Comparison of ENCODE assay signal across 19 mouse cellular contexts in the genomic region with DNA sequence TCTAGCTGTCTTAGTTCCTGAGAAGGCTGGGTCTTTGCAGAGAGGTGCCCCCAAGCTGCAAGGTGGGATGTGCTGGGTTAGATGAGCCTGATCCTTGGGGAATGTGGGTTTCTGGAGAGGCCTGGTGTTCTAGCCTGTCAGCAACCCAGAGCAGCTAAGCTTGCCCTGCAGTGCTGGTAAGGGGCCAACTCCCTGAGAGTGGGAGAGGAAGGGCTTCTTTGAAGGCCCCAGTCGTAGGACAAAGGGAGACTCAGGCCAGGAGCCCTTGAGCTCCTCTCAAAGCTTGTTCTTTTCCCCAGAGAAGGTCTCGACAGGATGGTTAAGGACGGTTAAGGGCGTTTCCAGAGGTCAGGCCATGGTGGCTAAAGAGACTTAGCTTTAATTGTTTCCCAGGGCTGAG. TPM values are rescaled to one million over a fixed set of nuclear protein-coding genes. Genes with fewer than 3 reads are reported as not detected.
A peak's percentile ranks its signal among the peaks of the same experiment; 100 is the strongest.
DNase-seq lines count a peak whose midpoint lies in the region; ATAC-seq and TF ChIP-seq lines count a peak whose summit lies in the region.
"Had no signal": no experiment of that assay in that cellular context is flagged by ENCODE, and none has a peak within 500 bp of the region (broad histone marks: within the 10 kb centered on the region; RNA-seq: fewer than 3 reads in every experiment).

No protein-coding gene starts in this region.

- H3K4me3 ChIP-seq in forebrain, embryonic 10.5 days: no peak overlapping the region
- no peak overlapping the region for H3K4me3 ChIP-seq in forebrain, embryonic 13.5 days
- no peak overlapping the region for H3K4me3 ChIP-seq in layer of hippocampus, adult 2 months
- H3K4me3 ChIP-seq: hindbrain, embryonic 13.5 days; midbrain, embryonic 12.5 days; myocyte had no signal

- no peak overlapping the region for H3K4me2 ChIP-seq in forebrain, embryonic 13.5 days
- H3K4me2 ChIP-seq: hindbrain, embryonic 13.5 days; midbrain, embryonic 12.5 days had no signal

- H3K27me3 ChIP-seq in forebrain, embryonic 10.5 days (ENCODE audit: poor library complexity, severe bottlenecking): no peaks in the 10 kb centered on the region
- no peaks in the 10 kb centered on the region for H3K27me3 ChIP-seq in forebrain, embryonic 13.5 days
- H3K27me3 ChIP-seq: hindbrain, embryonic 13.5 days; midbrain, embryonic 12.5 days; Patski had no signal

- TF ChIP-seq CTCF in layer of hippocampus, adult 2 months (conservative IDR thresholded peaks at IDR 0.05): no peak
- no peak for TF ChIP-seq CTCF in brain, embryonic 14.5 days (IDR thresholded peaks at IDR 0.05; ENCODE audit: borderline replicate concordance, extremely low read depth, insufficient read depth, insufficient read length)

- no peak for TF ChIP-seq POLR2A in brain, embryonic 14.5 days (IDR thresholded peaks at IDR 0.05; ENCODE audit: borderline replicate concordance, extremely low read depth, insufficient read depth, insufficient read length, poor library complexity, severe bottlenecking)

- H3K27ac ChIP-seq in forebrain, embryonic 10.5 days: 0 out of 2 replicates have a peak overlapping the region, but pooled peaks have one; percentile 20
- no peak overlapping the region for H3K27ac ChIP-seq in forebrain, embryonic 13.5 days
- peak overlapping the region; percentile 55; the same call in 1 of the 2 replicates for H3K27ac ChIP-seq in layer of hippocampus, adult 2 months
- H3K27ac ChIP-seq: hindbrain, embryonic 13.5 days; midbrain, embryonic 12.5 days had no signal

- DNase-seq in forebrain, embryonic 10.5 days (ENCODE audit: extremely low spot score, low spot score): no peak
- DNase-seq in layer of hippocampus, adult 2 months (ENCODE audit: low spot score in 2 of 2): no peak
- no peak for DNase-seq in layer of hippocampus, adult 8-10 months (ENCODE audit: low spot score in 2 of 2)
- DNase-seq in brain, embryonic 14.5 days (ENCODE audit: low read depth): peak; percentile 45
- DNase-seq in heart, postnatal 4 days: peak; percentile 52
- no peak for DNase-seq in left cerebral cortex, adult 11 months (ENCODE audit: low spot score)
- no peak for DNase-seq in right cerebral cortex, postnatal 25 days
- DNase-seq: cerebellum, adult 11 months; cerebellum, postnatal 25 days; gastrocnemius, postnatal 36 days; kidney, adult 11 months; kidney, postnatal 25 days; liver; thymus, adult 18-20 months had no signal

- H3K9ac ChIP-seq in forebrain, embryonic 13.5 days: no peak overlapping the region
- H3K9ac ChIP-seq: hindbrain, embryonic 13.5 days; midbrain, embryonic 12.5 days had no signal

- no peak for ATAC-seq in forebrain, embryonic 13.5 days
- ATAC-seq: Patski had no signal

- 37% methylated on average over 4 of the region's 4 CpGs for WGBS in forebrain, embryonic 10.5 days
- 45% methylated on average over 4 of the region's 4 CpGs for WGBS in forebrain, embryonic 13.5 days

- 0 out of 2 replicates have a peak, but pooled peaks cover 2% of the 10 kb centered on the region for H3K36me3 ChIP-seq in forebrain, embryonic 10.5 days (replicated peaks)
- H3K36me3 ChIP-seq in forebrain, embryonic 13.5 days (ENCODE audit: poor library complexity, severe bottlenecking): no peaks in the 10 kb centered on the region
- H3K36me3 ChIP-seq: hindbrain, embryonic 13.5 days; midbrain, embryonic 12.5 days had no signal

- H3K4me1 ChIP-seq in forebrain, embryonic 10.5 days: peaks cover 14% of the 10 kb centered on the region
- H3K4me1 ChIP-seq in forebrain, embryonic 13.5 days: peaks cover 3% of the 10 kb centered on the region; the same call in 1 of the 2 replicates

- 0 out of 2 replicates have a peak, but pooled peaks cover 3% of the 10 kb centered on the region for H3K9me3 ChIP-seq in forebrain, embryonic 10.5 days
- H3K9me3 ChIP-seq in forebrain, embryonic 13.5 days (replicated peaks): peaks cover 6% of the 10 kb centered on the region; the same call in 1 of the 2 replicates
- H3K9me3 ChIP-seq: hindbrain, embryonic 13.5 days; midbrain, embryonic 12.5 days had no signal

RNA-seq across cellular contexts. Expression of a gene that starts 16.1 kb away (rescaled TPM):
- 3.7 and 3.8 TPM in 2 replicates for polyA plus RNA-seq in forebrain, embryonic 10.5 days (2016; fragmentation: Nextera tagmentation; extraction: Ambion mirVana)
- 4.5 and 4.7 TPM in 2 replicates for polyA plus RNA-seq in forebrain, embryonic 13.5 days (2015; fragmentation: Nextera tagmentation; extraction: Ambion mirVana)
- total RNA-seq in layer of hippocampus, adult 2 months (2021): 10 to 100 TPM; 35.0 to 37.6 TPM
- total RNA-seq in layer of hippocampus, adult 8-10 months (2022): 10 to 100 TPM; 26.9 to 37.1 (median 32.1) TPM
- 4.3 and 4.5 TPM in 2 replicates for polyA plus RNA-seq in brain, embryonic 14.5 days (2012; rRNA removed)
- 1 to 10 TPM; 7.9 to 9.3 TPM for total RNA-seq in heart, postnatal 4 days (2021)

RNA-seq across cellular contexts. Expression of a gene that starts 51.2 kb away (rescaled TPM):
- 0.21 and 0.30 TPM in 2 replicates for polyA plus RNA-seq in forebrain, embryonic 10.5 days (2016; fragmentation: Nextera tagmentation; extraction: Ambion mirVana)
- polyA plus RNA-seq in forebrain, embryonic 13.5 days (2015; fragmentation: Nextera tagmentation; extraction: Ambion mirVana): 0.50 and 0.89 TPM in 2 replicates
- 100 to 1,000 TPM; 102 to 105 TPM for total RNA-seq in layer of hippocampus, adult 2 months (2021)
- 10 to 100 TPM; 81.3 to 94.0 (median 88.8) TPM for total RNA-seq in layer of hippocampus, adult 8-10 months (2022)
- polyA plus RNA-seq in brain, embryonic 14.5 days (2012; rRNA removed): 22.1 and 27.9 TPM in 2 replicates
- 1 to 10 TPM; 3.3 to 3.4 TPM for total RNA-seq in heart, postnatal 4 days (2021)

RNA-seq across cellular contexts. Expression of a gene that starts 51.5 kb away (rescaled TPM):
- 5.1 and 7.1 TPM in 2 replicates for polyA plus RNA-seq in forebrain, embryonic 10.5 days (2016; fragmentation: Nextera tagmentation; extraction: Ambion mirVana)
- 3.6 and 3.7 TPM in 2 replicates for polyA plus RNA-seq in forebrain, embryonic 13.5 days (2015; fragmentation: Nextera tagmentation; extraction: Ambion mirVana)
- total RNA-seq in layer of hippocampus, adult 2 months (2021): 1 to 10 TPM; 6.8 to 6.9 TPM
- 1 to 10 TPM; 4.6 to 7.3 (median 6.5) TPM for total RNA-seq in layer of hippocampus, adult 8-10 months (2022)
- 3.8 and 8.3 TPM in 2 replicates for polyA plus RNA-seq in brain, embryonic 14.5 days (2012; rRNA removed)
- total RNA-seq in heart, postnatal 4 days (2021): 1 to 10 TPM; 3.4 to 5.0 TPM

Comparison
In these comparisons a context has a peak if more than half of its experiments do, and no peak if none do; other contexts are left out.
1. DNase-seq: peak in brain, embryonic 14.5 days (single experiment) and heart, postnatal 4 days (single experiment); none in forebrain, embryonic 10.5 days (single experiment), layer of hippocampus, adult 2 months (0 of 2), layer of hippocampus, adult 8-10 months (0 of 2), left cerebral cortex, adult 11 months (single experiment) and right cerebral cortex, postnatal 25 days (single experiment).
2. RNA of a gene that starts 51.2 kb away (total RNA-seq): 102 to 105 TPM in layer of hippocampus, adult 2 months and 81.3 to 94.0 TPM in layer of hippocampus, adult 8-10 months; 3.3 to 3.4 TPM in heart, postnatal 4 days; every median in the first group is over 10 times any median in the second.